Mouse (Mus musculus) neural tube, embryonic 12.5 days (tissue): ENCODE results near the gene Dmac2. TPM values are rescaled to one million over a fixed set of nuclear protein-coding genes. Genes with fewer than 3 reads are reported as not detected.

Experiments used
- ATAC-seq: fragments of 200-750 bp; cut with Nextera tagmentation; 2 replicates; pipeline ENCODE4 v1.8.0; 2017; ENCODE audit warnings: low read depth, mild to moderate bottlenecking, moderate TSS enrichment, moderate library complexity; ENCODE audit not compliant: low FRiP score
- H3K27ac ChIP-seq: fragments of 300-500 bp; sonication (generic); 2 replicates; pipeline ENCODE4 v1.5.1; 2016
- H3K27me3 ChIP-seq: fragments of 300-500 bp; sonication (generic); replicated peaks from 2 replicates; pipeline ENCODE4 v1.6.1; 2016; ENCODE audit warnings: mild to moderate bottlenecking
- H3K36me3 ChIP-seq: fragments of 300-500 bp; sonication (generic); 2 replicates; pipeline ENCODE4 v1.6.1; 2016; ENCODE audit warnings: mild to moderate bottlenecking
- H3K4me1 ChIP-seq: fragments of 300-500 bp; sonication (generic); 2 replicates; pipeline ENCODE4 v1.6.1; 2016
- H3K4me2 ChIP-seq: fragments of 300-500 bp; sonication (generic); replicated peaks from 2 replicates; pipeline ENCODE4 v1.6.1; 2016; ENCODE audit warnings: mild to moderate bottlenecking
- H3K4me3 ChIP-seq: fragments of 300-500 bp; sonication (generic); 2 replicates; pipeline ENCODE4 v1.5.1; 2016
- H3K9ac ChIP-seq: fragments of 300-500 bp; sonication (generic); 2 replicates; pipeline ENCODE4 v1.6.1; 2016; ENCODE audit warnings: mild to moderate bottlenecking
- H3K9me3 ChIP-seq: fragments of 300-500 bp; sonication (generic); 2 replicates; pipeline ENCODE4 v1.6.1; 2016; ENCODE audit warnings: mild to moderate bottlenecking
- WGBS: fragments of 180-500 bp; shearing (Covaris S2); methylation state at CpG from one replicate; pipeline ENCODE4 v1.1.7; 2016; 5-methylcytosine and 5-hydroxymethylcytosine counted together
- polyA plus RNA-seq: library from polyadenylated mRNA; unstranded; fragments of >200 nt; fragmentation: Nextera tagmentation; extraction: Ambion mirVana; gene quantifications from 2 replicates; pipeline ENCODE4 v1.2.1, GENCODE M21; 2016

Gene Dmac2
- polyA plus RNA-seq, 1 experiment from 2014 or later, result 31.2 TPM

DNA sequence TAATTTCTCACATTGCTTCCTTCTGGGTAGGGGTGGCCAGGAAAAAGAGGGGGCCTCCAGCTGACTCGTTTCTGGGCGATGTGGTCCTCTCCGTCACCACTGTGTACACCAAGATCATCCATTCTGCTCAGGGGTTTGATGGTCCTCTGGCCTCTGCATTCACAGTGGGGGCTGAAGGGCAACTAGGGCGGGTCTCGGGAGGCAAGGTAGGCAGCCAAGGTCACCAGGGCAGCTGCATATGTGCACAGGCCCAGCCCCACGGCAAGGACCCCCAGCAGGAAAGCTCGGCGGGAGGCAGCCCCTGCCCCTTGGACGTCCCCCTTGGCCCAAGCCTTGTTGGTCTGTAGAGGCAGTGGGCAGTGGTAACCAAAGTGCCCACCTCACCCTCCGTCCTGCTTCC, 49.9 kb downstream of the Dmac2 start:
- no peak for ATAC-seq
- Histone ChIP-seq H3K4me1 (no peaks in the 10 kb centered on the region), H3K4me3 (no peak overlapping the region), H3K36me3 (peaks cover 38% of the 10 kb centered on the region), H3K9me3 (no peaks in the 10 kb centered on the region), H3K9ac (no peak overlapping the region), H3K27me3 (peaks cover 16% of the 10 kb centered on the region), H3K27ac (no peak overlapping the region), H3K4me2 (no peak overlapping the region)
- WGBS, result 87% methylated on average over 10 of the region's 10 CpGs

DNA sequence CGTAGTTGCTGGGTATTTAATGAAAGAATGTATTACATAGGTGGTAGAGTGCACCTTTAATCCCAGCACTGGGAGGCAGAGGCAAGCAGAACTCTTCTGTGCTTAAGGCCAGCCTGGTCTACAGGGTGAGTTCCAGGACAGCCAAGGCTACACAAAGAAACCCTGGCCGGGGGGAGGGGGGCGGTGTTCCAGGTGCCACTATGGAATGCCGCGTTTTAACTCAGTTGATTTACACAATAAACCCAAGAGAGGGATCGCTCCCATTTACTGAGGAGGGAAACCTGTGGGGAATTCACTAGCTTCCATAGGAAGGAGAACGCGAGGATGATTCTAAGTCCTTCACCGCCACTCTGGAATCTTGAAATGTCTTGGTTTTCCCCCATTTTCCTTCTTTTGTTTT, 50.4 kb downstream of the Dmac2 start:
- H3K27me3 ChIP-seq, result peaks cover 21% of the 10 kb centered on the region
- H3K36me3 ChIP-seq, result peaks cover 35% of the 10 kb centered on the region
- 81% methylated on average over 9 of the region's 9 CpGs for WGBS
- no peak overlapping the region for H3K27ac ChIP-seq
- ATAC-seq, result no peak
- no peaks in the 10 kb centered on the region for H3K9me3 ChIP-seq
- H3K4me3 ChIP-seq, result no peak overlapping the region
- H3K4me1 ChIP-seq, result no peaks in the 10 kb centered on the region
- no peak overlapping the region for H3K9ac ChIP-seq
- no peak overlapping the region for H3K4me2 ChIP-seq

DNA sequence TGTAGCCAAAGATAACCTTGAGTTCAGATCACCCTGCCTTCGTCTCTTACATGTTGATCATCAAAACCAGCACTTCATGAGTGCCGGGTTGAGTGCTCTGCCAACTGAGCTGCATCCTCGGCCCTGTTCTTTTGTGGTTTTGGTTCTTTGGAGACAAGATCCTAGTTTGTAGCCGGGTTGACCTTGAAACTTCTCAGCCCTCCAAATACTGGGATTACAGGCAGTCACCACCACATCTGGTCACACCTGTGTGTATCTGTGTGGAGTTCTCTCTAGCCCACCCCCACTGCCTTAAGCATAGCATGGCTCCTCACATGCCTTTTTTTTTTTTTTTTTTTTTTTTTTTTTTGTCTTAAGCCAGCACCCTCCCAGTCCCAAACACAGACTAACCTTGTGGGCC, 50.9 kb downstream of the Dmac2 start:
- no peak overlapping the region for H3K27ac ChIP-seq
- H3K9me3 ChIP-seq, result no peaks in the 10 kb centered on the region
- peaks cover 25% of the 10 kb centered on the region for H3K27me3 ChIP-seq
- H3K36me3 ChIP-seq, result peaks cover 32% of the 10 kb centered on the region
- no peak overlapping the region for H3K4me3 ChIP-seq
- no peak for ATAC-seq
- 90% methylated on average over 4 of the region's 4 CpGs for WGBS
- H3K4me2 ChIP-seq, result no peak overlapping the region
- H3K9ac ChIP-seq, result no peak overlapping the region
- H3K4me1 ChIP-seq, result no peaks in the 10 kb centered on the region

DNA sequence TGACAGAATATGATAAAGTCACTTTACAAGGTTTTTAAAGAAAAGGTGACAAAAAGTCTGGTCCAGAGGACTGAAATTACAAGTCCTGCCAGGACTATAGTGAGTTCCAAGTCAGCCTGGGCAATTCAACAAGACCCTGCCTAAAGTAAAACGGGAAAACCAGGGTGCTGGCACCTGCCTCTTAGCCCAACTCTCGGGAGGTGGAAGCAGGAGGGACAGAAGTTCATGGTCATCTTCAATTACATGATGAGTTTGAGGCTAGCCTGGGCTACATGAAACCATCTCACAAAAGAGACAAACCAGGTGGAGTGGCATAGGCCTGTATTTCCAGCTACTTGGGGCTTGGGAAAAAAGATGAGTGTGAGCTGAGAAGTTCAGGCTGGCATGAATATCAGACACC, 52.5 kb downstream of the Dmac2 start:
- no peak overlapping the region for H3K4me2 ChIP-seq
- no peaks in the 10 kb centered on the region for H3K4me1 ChIP-seq
- H3K27me3 ChIP-seq, result peaks cover 33% of the 10 kb centered on the region
- H3K9ac ChIP-seq, result no peak overlapping the region
- peaks cover 21% of the 10 kb centered on the region for H3K36me3 ChIP-seq
- H3K9me3 ChIP-seq, result no peaks in the 10 kb centered on the region
- 84% methylated on average over 2 of the region's 2 CpGs for WGBS
- no peak overlapping the region for H3K4me3 ChIP-seq
- ATAC-seq, result no peak
- no peak overlapping the region for H3K27ac ChIP-seq

DNA sequence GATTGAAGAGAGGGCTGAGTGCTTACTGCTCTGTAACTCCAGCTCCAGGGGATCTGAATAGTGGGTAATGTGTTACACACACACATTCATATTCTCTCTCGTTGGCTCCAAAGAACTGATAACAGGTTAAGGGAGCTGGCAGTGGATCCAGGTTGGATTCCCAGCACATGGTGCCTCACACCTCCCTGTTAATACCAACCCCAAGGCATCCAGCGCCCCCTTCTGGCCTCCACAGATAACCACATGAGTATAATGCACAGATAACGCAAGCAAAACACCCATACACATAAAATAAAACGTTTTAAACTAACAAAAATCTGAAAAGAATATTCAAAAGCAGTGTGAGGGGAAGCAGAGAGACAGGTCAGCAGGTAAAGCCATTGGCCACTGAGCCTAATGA, 53.2 kb downstream of the Dmac2 start:
- H3K9me3 ChIP-seq, result no peaks in the 10 kb centered on the region

DNA sequence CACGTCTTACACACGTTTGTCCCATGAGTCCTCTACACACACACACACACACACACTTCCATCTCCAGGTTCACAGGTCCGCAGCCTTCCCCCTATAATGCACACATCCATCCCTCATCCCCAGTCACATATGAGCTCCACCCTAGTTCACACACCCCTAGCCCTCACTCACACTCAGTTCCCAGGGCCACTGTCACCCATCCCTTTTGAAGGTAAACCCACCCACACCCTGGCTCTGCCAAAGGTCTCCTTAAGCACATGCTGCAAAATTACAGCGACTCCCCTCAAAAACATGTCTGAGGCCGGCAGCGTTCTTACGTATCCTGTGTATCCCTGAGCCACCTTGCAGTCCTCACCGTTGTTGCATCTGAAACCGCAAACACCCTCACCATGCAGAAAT, 55.1 kb downstream of the Dmac2 start:
- no peaks in the 10 kb centered on the region for H3K9me3 ChIP-seq
- H3K4me2 ChIP-seq, result peak overlapping the region; percentile 56
- peaks cover 4% of the 10 kb centered on the region for H3K36me3 ChIP-seq
- H3K27me3 ChIP-seq, result peaks cover 33% of the 10 kb centered on the region
- H3K9ac ChIP-seq, result peak overlapping the region; percentile 44; the same call in 1 of the 2 replicates
- H3K27ac ChIP-seq, result no peak overlapping the region
- ATAC-seq, result no peak
- WGBS, result 23% methylated on average over 9 of the region's 9 CpGs
- H3K4me3 ChIP-seq, result peak overlapping the region; percentile 19; the same call in 1 of the 2 replicates
- no peaks in the 10 kb centered on the region for H3K4me1 ChIP-seq

More for the DNA sequence above, 53.2 kb downstream of the Dmac2 start:
- no peak overlapping the region for H3K9ac ChIP-seq
- peaks cover 33% of the 10 kb centered on the region for H3K27me3 ChIP-seq
- no peak overlapping the region for H3K4me3 ChIP-seq
- no peak overlapping the region for H3K4me2 ChIP-seq
- WGBS, result 50% methylated on average over 4 of the region's 4 CpGs
- H3K36me3 ChIP-seq, result peaks cover 21% of the 10 kb centered on the region
- H3K4me1 ChIP-seq, result no peaks in the 10 kb centered on the region
- no peak overlapping the region for H3K27ac ChIP-seq
- no peak for ATAC-seq

- 0 out of 2 replicates have a peak, but pooled peaks cover under 1% of the 10 kb centered on the region for H3K4me1 ChIP-seq
- peak within 1 kb of the TSS; percentile 56 for H3K4me2 ChIP-seq
- no peaks in the 10 kb centered on the region for H3K9me3 ChIP-seq
- H3K27ac ChIP-seq, result no peak within 1 kb of the TSS
- peaks cover 33% of the 10 kb centered on the region for H3K27me3 ChIP-seq
- WGBS, result 1% methylated on average over 29 of the region's 29 CpGs
- peak within 1 kb of the TSS; percentile 19 for H3K4me3 ChIP-seq
- H3K36me3 ChIP-seq, result no peaks in the 10 kb centered on the region
- peak; percentile 41 for ATAC-seq
- peak within 1 kb of the TSS; percentile 44; the same call in 1 of the 2 replicates for H3K9ac ChIP-seq
Observed at GRCm38 (mm10) chr7:25674719-25675300, 55.6 kb downstream of the Dmac2 start, which contains the start of gene Tmem91. Tmem91 (minus strand) TSS chr7:25675166.

Other genes with a start within 250 kb of the Dmac2 start
- not detected in 2 replicates for gene Cnfn, start 249.7 kb upstream of the Dmac2 start, polyA plus RNA-seq
- gene Lipe, start 220.7 kb upstream of the Dmac2 start, polyA plus RNA-seq, result 10.7 and 11.6 TPM in 2 replicates
- gene Cxcl17, start 206.5 kb upstream of the Dmac2 start, polyA plus RNA-seq, result 0.37 and 0.53 TPM in 2 replicates
- gene Ceacam1, start 141.8 kb upstream of the Dmac2 start, polyA plus RNA-seq, result 0.78 and 1.3 TPM in 2 replicates
- gene Ceacam2, start 79.6 kb upstream of the Dmac2 start, polyA plus RNA-seq, result not detected in 2 replicates
- not detected in 2 replicates for gene Erich4, start 3.5 kb upstream of the Dmac2 start, polyA plus RNA-seq
- 1.8 and 2.7 TPM in 2 replicates for gene B3gnt8, start 7.2 kb downstream of the Dmac2 start, polyA plus RNA-seq
- gene Bckdha, start 39.6 kb downstream of the Dmac2 start, polyA plus RNA-seq, result 48.3 and 48.4 TPM in 2 replicates
- 54.7 and 55.2 TPM in 2 replicates for gene Exosc5, start 39.8 kb downstream of the Dmac2 start, polyA plus RNA-seq
- 3.4 and 5.7 TPM in 2 replicates for gene Tmem91, start 55.8 kb downstream of the Dmac2 start, polyA plus RNA-seq
- gene B9d2, start 61.4 kb downstream of the Dmac2 start, polyA plus RNA-seq, result 34.8 and 35.7 TPM in 2 replicates
- gene Tgfb1, start 67.6 kb downstream of the Dmac2 start, polyA plus RNA-seq, result 2.4 and 2.6 TPM in 2 replicates
- gene Ccdc97, start 99.7 kb downstream of the Dmac2 start, polyA plus RNA-seq, result 31.3 and 34.0 TPM in 2 replicates
- 64.7 and 67.0 TPM in 2 replicates for gene Hnrnpul1, start 135.3 kb downstream of the Dmac2 start, polyA plus RNA-seq
- gene Axl, start 169.3 kb downstream of the Dmac2 start, polyA plus RNA-seq, result 33.0 and 35.7 TPM in 2 replicates
- gene Cyp2s1, start 197.5 kb downstream of the Dmac2 start, polyA plus RNA-seq, result 2.9 and 4.0 TPM in 2 replicates